Mouse (Mus musculus): ENCODE results near the gene Tenm4. TPM values are rescaled to one million over a fixed set of nuclear protein-coding genes. Genes with fewer than 3 reads are reported as not detected.

Tenm4 gene
- polyA plus RNA-seq, 1 experiment from 2014 or later: 42.7 TPM

DNA sequence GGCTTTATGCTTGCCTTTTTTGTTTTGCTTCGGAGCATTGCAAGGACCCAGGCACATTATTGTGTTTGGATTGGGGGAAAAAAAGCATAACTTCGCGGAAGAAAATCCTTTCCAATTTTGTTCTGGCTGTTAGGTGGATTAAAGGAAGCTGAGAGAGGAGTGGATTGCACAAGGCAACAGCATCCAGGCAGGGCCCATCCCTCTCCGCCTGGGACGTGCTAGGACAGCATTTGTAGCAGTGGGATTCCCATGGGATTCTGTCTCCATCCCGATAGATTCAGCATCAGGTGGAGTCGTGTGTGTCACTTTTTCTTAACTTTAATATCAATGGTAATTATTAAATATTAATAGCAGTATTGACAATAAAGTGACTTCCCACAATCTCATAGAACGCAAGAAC lies 255.9 kb downstream of the Tenm4 start:
- Histone ChIP-seq H3K9me3 (replicated peaks) (no peaks in the 10 kb centered on the region), H3K27ac (peak overlapping the region; percentile 54; the same call in 1 of the 2 replicates), H3K4me2 (no peak overlapping the region), H3K27me3 (no peaks in the 10 kb centered on the region), H3K36me3 (no peaks in the 10 kb centered on the region), H3K4me1 (peaks cover 16% of the 10 kb centered on the region), H3K4me3 (replicated peaks) (no peak overlapping the region), H3K9ac (no peak overlapping the region)
- 59% methylated on average over 8 of the region's 8 CpGs for WGBS
- no peak for ATAC-seq (replicated peaks; ENCODE audit: low FRiP score)

DNA sequence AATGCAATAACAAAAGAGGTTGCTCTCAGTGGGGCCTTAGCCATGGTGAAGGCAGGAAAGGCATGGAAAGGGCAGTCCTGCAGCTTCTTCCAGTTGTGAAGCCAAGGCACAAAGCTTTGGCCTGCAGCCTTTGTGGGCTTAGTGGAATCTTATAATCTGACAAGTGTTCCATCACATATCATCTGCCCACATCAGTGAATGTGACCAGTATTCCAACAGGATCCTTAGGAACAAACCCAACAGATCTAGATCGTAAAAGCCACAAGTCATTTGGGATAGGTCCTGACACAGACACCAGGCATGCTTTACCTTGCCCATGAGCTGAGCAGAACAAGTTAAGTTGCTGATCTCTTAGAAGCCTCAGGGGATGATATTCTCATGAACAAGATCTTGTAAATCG lies 262.3 kb downstream of the Tenm4 start:
- H3K4me1 ChIP-seq: no peaks in the 10 kb centered on the region
- no peak for ATAC-seq (replicated peaks; ENCODE audit: low FRiP score)
- WGBS: 94% methylated on average over 2 of the region's 2 CpGs

DNA sequence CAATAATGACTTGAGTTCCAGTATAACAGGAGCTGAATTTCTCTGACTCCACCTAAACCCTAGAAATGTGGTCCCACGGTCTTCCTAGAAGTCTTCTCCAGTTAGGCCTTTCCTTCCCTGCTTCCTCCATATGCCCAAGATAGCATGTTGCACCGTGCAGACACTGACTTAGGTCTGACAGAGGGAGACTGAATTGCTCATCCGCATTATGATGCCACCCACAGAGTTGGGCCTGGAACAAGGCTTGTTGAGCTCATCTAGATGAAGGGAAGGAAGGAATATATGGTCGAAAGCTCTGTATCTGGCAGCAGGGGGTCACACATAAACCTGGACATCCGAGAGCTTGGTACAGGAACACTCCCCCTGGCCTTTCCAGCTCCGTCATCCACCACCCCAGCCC lies 267.3 kb downstream of the Tenm4 start:
- no peak overlapping the region for H3K27ac ChIP-seq
- no peak overlapping the region for H3K4me3 ChIP-seq (replicated peaks)
- 86% methylated on average over 6 of the region's 6 CpGs for WGBS
- H3K9me3 ChIP-seq (replicated peaks): no peaks in the 10 kb centered on the region
- H3K36me3 ChIP-seq: no peaks in the 10 kb centered on the region
- no peaks in the 10 kb centered on the region for H3K4me1 ChIP-seq
- no peak overlapping the region for H3K9ac ChIP-seq
- no peaks in the 10 kb centered on the region for H3K27me3 ChIP-seq
- no peak overlapping the region for H3K4me2 ChIP-seq
- ATAC-seq (replicated peaks; ENCODE audit: low FRiP score): no peak

More for the DNA sequence above, 262.3 kb downstream of the Tenm4 start:
- no peak overlapping the region for H3K27ac ChIP-seq
- H3K27me3 ChIP-seq: no peaks in the 10 kb centered on the region
- H3K36me3 ChIP-seq: no peaks in the 10 kb centered on the region
- H3K9ac ChIP-seq: no peak overlapping the region
- no peaks in the 10 kb centered on the region for H3K9me3 ChIP-seq (replicated peaks)
- H3K4me3 ChIP-seq (replicated peaks): no peak overlapping the region
- no peak overlapping the region for H3K4me2 ChIP-seq

DNA sequence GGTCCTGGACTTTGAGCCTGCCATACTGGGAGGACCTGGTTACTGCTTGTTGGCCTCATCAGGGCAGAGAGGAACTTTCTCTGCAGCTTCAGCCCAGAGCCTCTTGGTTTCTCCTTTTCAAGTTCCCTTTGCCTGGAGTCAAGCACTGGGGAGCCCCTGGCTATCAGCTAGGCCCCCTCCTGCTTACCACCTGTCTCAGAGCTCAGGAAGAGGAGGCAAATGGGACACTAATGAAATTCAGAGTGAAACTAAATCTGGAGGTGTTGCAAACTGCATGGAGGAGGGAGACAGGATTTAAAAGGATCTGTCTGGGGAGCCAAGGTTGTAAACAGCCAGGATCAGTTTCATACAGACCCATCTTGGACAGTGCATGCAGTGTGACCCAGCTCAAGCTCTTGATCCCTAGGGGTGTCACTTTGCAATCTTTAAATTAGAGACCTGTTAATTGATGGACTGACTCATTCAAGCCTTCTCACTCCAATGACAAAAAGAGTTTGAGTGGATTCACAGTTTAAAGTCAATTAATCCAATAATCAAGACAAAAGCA lies 269.2 kb downstream of the Tenm4 start:
- Histone ChIP-seq H3K9ac (no peak overlapping the region), H3K36me3 (no peaks in the 10 kb centered on the region), H3K27me3 (no peaks in the 10 kb centered on the region), H3K9me3 (replicated peaks) (no peaks in the 10 kb centered on the region), H3K4me3 (replicated peaks) (no peak overlapping the region), H3K4me2 (no peak overlapping the region), H3K27ac (no peak overlapping the region), H3K4me1 (no peaks in the 10 kb centered on the region)
- peak; percentile 62 for ATAC-seq (replicated peaks; ENCODE audit: low FRiP score)

DNA sequence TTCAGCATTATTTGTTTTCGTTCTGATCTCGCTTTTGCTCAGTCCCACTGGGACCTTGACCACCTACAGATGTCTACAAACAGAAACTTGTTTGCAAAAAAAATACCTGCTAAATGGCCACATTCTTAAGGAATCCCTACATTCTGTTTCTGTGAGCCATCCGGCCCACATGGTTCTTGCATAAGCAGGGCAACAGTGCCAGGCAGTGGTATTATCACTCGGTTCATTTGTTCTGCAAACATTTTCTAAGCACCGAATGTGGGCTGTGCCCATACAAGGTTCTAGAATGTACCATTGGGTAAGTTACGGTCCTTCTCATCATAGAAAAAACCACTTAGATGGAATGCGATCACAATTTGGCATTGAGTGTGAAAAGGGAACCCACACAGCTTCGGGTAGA lies 274.7 kb downstream of the Tenm4 start:
- H3K27ac ChIP-seq: no peak overlapping the region
- no peaks in the 10 kb centered on the region for H3K27me3 ChIP-seq
- no peak for ATAC-seq (replicated peaks; ENCODE audit: low FRiP score)
- H3K4me1 ChIP-seq: no peaks in the 10 kb centered on the region
- H3K9ac ChIP-seq: no peak overlapping the region
- H3K36me3 ChIP-seq: no peaks in the 10 kb centered on the region
- H3K4me2 ChIP-seq: no peak overlapping the region
- H3K9me3 ChIP-seq (replicated peaks): no peaks in the 10 kb centered on the region
- no peak overlapping the region for H3K4me3 ChIP-seq (replicated peaks)
- WGBS: 83% methylated on average over 8 of the region's 8 CpGs

DNA sequence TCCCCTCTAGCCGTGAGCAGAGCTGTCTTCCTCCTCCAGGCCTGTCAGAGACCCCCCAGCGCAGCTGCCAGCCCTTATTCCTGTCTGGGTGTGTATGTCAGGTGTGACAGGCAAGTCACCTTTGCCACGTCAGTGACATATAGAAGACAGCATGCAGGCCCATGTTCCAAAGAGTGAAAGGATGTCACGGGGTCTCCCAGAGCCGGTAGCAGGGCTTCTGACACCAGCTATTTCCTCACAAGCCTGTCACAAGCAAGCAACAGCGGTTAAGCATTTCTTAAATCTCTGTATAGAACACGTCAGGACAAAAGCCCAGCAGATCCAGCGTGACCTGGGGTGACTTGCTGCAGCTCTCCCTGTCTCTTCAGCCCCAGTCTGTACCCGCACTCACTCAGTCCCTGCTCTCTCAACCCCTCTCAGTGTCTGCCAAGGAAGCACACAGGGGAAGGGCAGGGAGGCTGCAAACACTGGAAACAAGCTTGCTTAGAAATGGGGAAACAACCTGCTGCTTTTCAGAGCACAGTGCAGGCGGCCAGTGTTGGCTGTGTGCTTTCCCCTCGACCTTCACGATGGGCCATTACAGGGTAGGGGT lies 276.9 kb downstream of the Tenm4 start:
- 74% methylated on average over 12 of the region's 12 CpGs for WGBS
- no peaks in the 10 kb centered on the region for H3K36me3 ChIP-seq
- ATAC-seq (replicated peaks; ENCODE audit: low FRiP score): no peak

DNA sequence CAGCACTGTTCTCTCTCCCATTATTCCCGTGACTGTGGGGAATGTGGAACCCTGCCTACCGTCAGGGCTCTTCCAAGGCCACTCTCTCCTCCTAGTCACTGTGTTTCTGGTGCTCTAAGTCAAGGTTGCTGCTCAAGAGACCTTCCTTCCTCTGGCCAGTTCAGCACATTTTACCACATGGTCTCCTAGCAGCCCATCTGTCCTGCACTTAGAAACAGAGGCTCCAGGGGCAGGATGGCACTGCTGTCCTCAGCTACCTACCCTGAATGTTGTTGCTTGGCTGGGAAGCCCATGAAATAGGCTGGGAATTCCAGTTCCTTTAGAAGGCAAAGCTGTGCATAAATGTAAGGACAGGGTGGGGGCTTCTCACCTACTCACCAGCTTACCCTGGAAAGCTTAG lies 284.9 kb downstream of the Tenm4 start:
- Histone ChIP-seq H3K9ac (no peak overlapping the region), H3K4me1 (peaks cover 6% of the 10 kb centered on the region), H3K36me3 (no peaks in the 10 kb centered on the region), H3K9me3 (replicated peaks) (no peaks in the 10 kb centered on the region), H3K4me2 (no peak overlapping the region), H3K27ac (no peak overlapping the region), H3K4me3 (replicated peaks) (no peak overlapping the region), H3K27me3 (no peaks in the 10 kb centered on the region)
- ATAC-seq (replicated peaks; ENCODE audit: low FRiP score): no peak
- WGBS: 73% methylated on average over 2 of the region's 2 CpGs

More for the DNA sequence above, 276.9 kb downstream of the Tenm4 start:
- no peak overlapping the region for H3K9ac ChIP-seq
- H3K9me3 ChIP-seq (replicated peaks): no peaks in the 10 kb centered on the region
- H3K27me3 ChIP-seq: no peaks in the 10 kb centered on the region
- no peak overlapping the region for H3K27ac ChIP-seq
- no peak overlapping the region for H3K4me3 ChIP-seq (replicated peaks)
- H3K4me2 ChIP-seq: no peak overlapping the region
- H3K4me1 ChIP-seq: no peaks in the 10 kb centered on the region

DNA sequence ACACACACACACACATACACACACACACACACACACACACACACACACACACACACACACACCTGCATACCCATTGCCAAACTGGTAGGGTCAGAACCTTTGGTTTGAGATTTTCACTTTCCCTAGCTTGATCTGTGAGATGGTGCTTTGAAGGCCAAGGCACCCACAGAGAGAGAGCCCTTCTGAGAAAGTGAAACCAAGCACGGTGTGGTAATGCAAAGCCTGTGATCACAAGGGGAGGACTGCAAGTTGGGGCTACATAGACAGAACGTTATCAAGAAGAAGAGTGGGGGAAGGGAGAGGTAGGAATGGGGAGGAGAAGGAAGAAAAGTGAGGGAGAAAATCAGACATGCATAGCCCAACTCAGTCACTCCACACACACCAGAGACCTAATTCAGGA lies 285.6 kb downstream of the Tenm4 start:
- WGBS: 42% methylated on average over 2 of the region's 2 CpGs
- H3K9me3 ChIP-seq (replicated peaks): no peaks in the 10 kb centered on the region
- ATAC-seq (replicated peaks; ENCODE audit: low FRiP score): no peak
- H3K4me1 ChIP-seq: peaks cover 6% of the 10 kb centered on the region
- H3K27ac ChIP-seq: no peak overlapping the region
- H3K27me3 ChIP-seq: no peaks in the 10 kb centered on the region
- no peak overlapping the region for H3K9ac ChIP-seq
- H3K4me2 ChIP-seq: no peak overlapping the region
- no peak overlapping the region for H3K4me3 ChIP-seq (replicated peaks)
- no peaks in the 10 kb centered on the region for H3K36me3 ChIP-seq

DNA sequence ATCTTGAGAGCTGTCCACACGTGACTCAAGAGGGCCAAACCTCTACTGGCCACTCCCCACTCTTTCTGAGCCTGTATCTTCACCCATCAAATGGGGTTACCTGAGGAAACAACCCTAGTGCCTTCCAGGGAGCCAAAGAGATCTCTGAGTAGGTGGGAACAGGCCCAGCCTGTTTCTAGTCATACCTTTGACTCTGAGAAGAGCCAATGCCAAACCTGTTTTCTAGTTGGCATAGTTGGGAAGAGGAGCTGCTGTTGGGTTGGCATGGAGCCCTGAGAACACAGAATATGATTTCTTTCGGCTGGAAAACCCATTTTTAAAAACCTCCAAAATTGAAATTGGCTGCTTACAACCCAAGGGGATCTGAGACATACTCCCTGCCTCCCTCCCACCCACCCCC lies 286.8 kb downstream of the Tenm4 start:
- no peak overlapping the region for H3K4me3 ChIP-seq (replicated peaks)
- H3K9ac ChIP-seq: no peak overlapping the region
- no peaks in the 10 kb centered on the region for H3K27me3 ChIP-seq
- 81% methylated on average over 2 of the region's 2 CpGs for WGBS
- H3K4me1 ChIP-seq: peaks cover 6% of the 10 kb centered on the region
- no peak overlapping the region for H3K27ac ChIP-seq
- no peak for ATAC-seq (replicated peaks; ENCODE audit: low FRiP score)
- no peaks in the 10 kb centered on the region for H3K36me3 ChIP-seq
- no peak overlapping the region for H3K4me2 ChIP-seq
- H3K9me3 ChIP-seq (replicated peaks): no peaks in the 10 kb centered on the region

DNA sequence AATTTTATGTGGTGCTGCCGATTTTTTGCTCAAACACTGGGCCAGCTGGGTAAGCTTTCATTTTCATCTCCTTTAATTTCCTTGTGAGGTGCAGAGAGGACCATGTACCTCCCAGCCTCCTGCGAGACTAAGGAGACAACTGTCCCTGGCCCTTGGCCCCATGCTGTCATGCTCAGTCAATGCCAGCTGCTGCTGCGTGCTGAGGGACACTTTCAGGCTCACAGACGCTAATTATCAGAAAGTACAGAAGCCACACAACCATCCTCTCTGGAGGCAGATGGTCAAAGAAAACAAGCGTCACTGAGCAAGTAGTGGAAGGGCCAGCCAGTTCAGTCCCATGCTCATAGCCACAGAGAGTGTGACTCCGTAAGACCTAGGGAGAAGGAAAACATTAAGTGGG lies 287.9 kb downstream of the Tenm4 start:
- H3K4me2 ChIP-seq: no peak overlapping the region
- H3K4me1 ChIP-seq: peaks cover 6% of the 10 kb centered on the region
- no peak overlapping the region for H3K9ac ChIP-seq
- no peak overlapping the region for H3K27ac ChIP-seq
- ATAC-seq (replicated peaks; ENCODE audit: low FRiP score): no peak
- WGBS: 51% methylated on average over 6 of the region's 6 CpGs
- H3K36me3 ChIP-seq: no peaks in the 10 kb centered on the region
- no peaks in the 10 kb centered on the region for H3K27me3 ChIP-seq
- no peak overlapping the region for H3K4me3 ChIP-seq (replicated peaks)
- no peaks in the 10 kb centered on the region for H3K9me3 ChIP-seq (replicated peaks)

DNA sequence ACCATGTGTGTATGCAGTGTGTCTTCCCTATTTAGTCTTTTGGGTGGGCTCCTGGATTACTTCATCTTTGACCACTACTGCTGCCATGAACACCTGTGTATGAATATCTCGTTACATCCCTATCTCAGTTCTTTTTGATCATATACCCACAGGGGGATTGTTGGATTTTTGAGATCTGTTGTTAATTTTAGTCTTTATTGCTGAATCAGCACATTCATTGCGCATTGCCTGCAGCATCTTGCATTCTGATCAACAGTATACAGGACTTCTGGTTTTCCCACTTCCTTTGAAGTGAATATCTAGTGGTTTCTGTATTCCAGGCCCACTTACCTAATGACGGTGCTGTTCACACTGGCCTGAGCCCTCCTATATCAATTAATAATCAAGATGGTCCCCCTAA lies 295.7 kb downstream of the Tenm4 start:
- 88% methylated on average over 3 of the region's 3 CpGs for WGBS
- no peaks in the 10 kb centered on the region for H3K36me3 ChIP-seq
- no peak for ATAC-seq (replicated peaks; ENCODE audit: low FRiP score)
- H3K9ac ChIP-seq: no peak overlapping the region
- H3K9me3 ChIP-seq (replicated peaks): no peaks in the 10 kb centered on the region
- H3K4me1 ChIP-seq: no peaks in the 10 kb centered on the region
- no peak overlapping the region for H3K27ac ChIP-seq
- no peaks in the 10 kb centered on the region for H3K27me3 ChIP-seq
- no peak overlapping the region for H3K4me3 ChIP-seq (replicated peaks)
- no peak overlapping the region for H3K4me2 ChIP-seq

DNA sequence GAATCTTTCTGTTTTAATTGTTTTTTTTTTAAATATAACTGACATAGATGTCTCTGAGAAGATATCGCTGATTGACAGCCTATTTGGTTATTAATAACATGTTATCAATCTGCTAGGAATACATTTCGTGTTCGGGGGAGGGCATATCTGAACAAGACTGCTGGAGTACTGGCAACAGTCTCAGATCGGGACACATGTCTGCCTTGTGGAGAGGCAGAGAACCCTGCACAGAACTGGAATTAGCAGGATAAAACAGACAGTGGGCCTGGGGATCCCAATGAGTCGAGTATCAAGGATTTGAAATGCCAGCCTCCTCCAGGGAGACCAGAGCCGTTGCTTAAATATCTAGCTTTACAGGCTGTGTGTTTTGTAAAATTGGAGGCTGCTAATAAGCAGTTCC lies 299.8 kb downstream of the Tenm4 start:
- H3K4me3 ChIP-seq (replicated peaks): no peak overlapping the region
- no peaks in the 10 kb centered on the region for H3K27me3 ChIP-seq
- no peaks in the 10 kb centered on the region for H3K9me3 ChIP-seq (replicated peaks)
- no peak overlapping the region for H3K9ac ChIP-seq
- no peak for ATAC-seq (replicated peaks; ENCODE audit: low FRiP score)
- H3K27ac ChIP-seq: no peak overlapping the region
- H3K4me1 ChIP-seq: no peaks in the 10 kb centered on the region
- no peaks in the 10 kb centered on the region for H3K36me3 ChIP-seq
- H3K4me2 ChIP-seq: no peak overlapping the region
- WGBS: 86% methylated on average over 6 of the region's 6 CpGs

DNA sequence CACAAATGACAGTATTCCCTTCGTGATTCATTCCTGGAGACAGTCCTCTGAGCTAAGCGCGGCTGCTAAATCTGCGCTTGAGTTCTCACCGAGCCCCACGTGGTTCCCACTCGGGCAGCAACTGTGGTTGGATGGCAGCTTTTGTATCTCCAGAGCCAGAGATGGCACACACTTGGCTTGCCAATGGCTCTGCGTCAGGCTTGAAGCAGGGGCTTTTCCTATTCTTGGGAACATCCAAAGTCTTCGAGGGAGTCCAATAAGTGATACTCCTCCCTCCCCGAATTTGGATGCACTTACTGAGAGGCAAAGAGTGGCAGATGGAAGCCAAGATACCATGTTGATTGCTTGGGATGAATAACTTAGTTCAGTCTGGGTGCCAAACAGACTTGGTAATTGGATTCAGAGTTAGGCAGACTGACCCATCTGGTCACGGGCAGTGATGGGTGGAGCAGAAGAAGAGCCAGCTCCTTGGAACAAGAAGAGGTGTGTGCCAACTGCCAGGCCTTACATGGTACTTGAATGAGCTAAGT lies 303.6 kb downstream of the Tenm4 start:
- ATAC-seq (replicated peaks; ENCODE audit: low FRiP score): no peak
- Histone ChIP-seq H3K4me3 (replicated peaks) (no peak overlapping the region), H3K27me3 (no peaks in the 10 kb centered on the region), H3K9ac (no peak overlapping the region), H3K4me2 (no peak overlapping the region), H3K4me1 (no peaks in the 10 kb centered on the region), H3K9me3 (replicated peaks) (no peaks in the 10 kb centered on the region), H3K36me3 (no peaks in the 10 kb centered on the region), H3K27ac (no peak overlapping the region)
- 89% methylated on average over 11 of the region's 11 CpGs for WGBS
